Mouse (Mus musculus) Patski (cell line): ENCODE results near the gene Nmt1. TPM values are rescaled to one million over a fixed set of nuclear protein-coding genes. Genes with fewer than 3 reads are reported as not detected.

Experiments used
- ATAC-seq: fragments of 100-300 bp; one replicate; pipeline ENCODE4 v1.8.0; 2021
- CTCF ChIA-PET: fragments of 350-600 bp; sonication (Branson Sonifier 250); formaldehyde crosslinking; loops from one replicate; lab custom pipeline; 2022; ENCODE audit warnings: inconsistent platforms; lab: Charles Lee
- POLR2A ChIA-PET: fragments of 350-600 bp; sonication (Branson Sonifier 250); formaldehyde crosslinking; loops from one replicate; lab custom pipeline; 2022; ENCODE audit warnings: antibody characterized with exemption, inconsistent platforms; lab: Charles Lee
- DNase-seq: peaks from one replicate; pipeline ENCODE4 v3.0.0-alpha.2; 2011; ENCODE audit warnings: low read depth, low spot score
- H3K27me3 ChIP-seq: fragments of 371-371 bp; one replicate; pipeline ENCODE4 v1.5.1; 2021
- CTCF ChIP-seq: fragments of 100-300 bp; IDR thresholded peaks from one replicate; pipeline ENCODE4 v1.5.1; 2021
- in situ Hi-C: fragments of 300-500 bp; cut with MboI; formaldehyde crosslinking; loops from 3 replicates; pipeline ENCODE4 v1.11.1; 2018; ENCODE audit warnings: low pct_unique_long_range_greater_than_20kb, mixed read lengths
- polyA plus RNA-seq: library from polyadenylated mRNA; unstranded; gene quantifications from one replicate; pipeline ENCODE4 v1.2.3, GENCODE M21; 2021

Gene Nmt1
- polyA plus RNA-seq, 1 experiment from 2014 or later, result 87.5 TPM

- POLR2A ChIA-PET, result interaction anchor here (0.7 kb wide), 1 partner anchor 41 kb away, joined by 3 read pairs; the partner anchor contains the start of gene Dcakd
- H3K27me3 ChIP-seq, result no peaks in the 10 kb centered on the region
- in situ Hi-C loops, result no loop called here
- DNase-seq (no peak), ATAC-seq (no peak)
- no peak for TF ChIP-seq CTCF
- CTCF ChIA-PET, result interaction anchor here (1.1 kb wide), 1 partner anchor 33 kb away, joined by 3 read pairs; no protein-coding TSS in a partner anchor
These were observed 41.7 kb downstream of the Nmt1 start for GRCm38 (mm10) chr11:103069731-103070130.

GRCm38 (mm10) chr11:103070322-103070880 lies 42.4 kb downstream of the Nmt1 start:
- no peak for DNase-seq
- no peak for ATAC-seq
- in situ Hi-C loops, result no loop called here
- CTCF ChIA-PET, result no interaction called here
- POLR2A ChIA-PET, result no interaction called here
- no peaks in the 10 kb centered on the region for H3K27me3 ChIP-seq
- no peak for TF ChIP-seq CTCF

- H3K27me3 ChIP-seq, result no peaks in the 10 kb centered on the region
- ATAC-seq (no peak), DNase-seq (no peak)
- ChIA-PET CTCF (interaction anchor here (1.2 kb wide), 1 partner anchor 16 kb away, joined by 3 read pairs; no protein-coding TSS in a partner anchor), POLR2A (no interaction called here)
- no peak for TF ChIP-seq CTCF
- in situ Hi-C loops, result no loop called here
These were observed 45.7 kb downstream of the Nmt1 start for GRCm38 (mm10) chr11:103073671-103074070.

GRCm38 (mm10) chr11:103074121-103074650 lies 46.2 kb downstream of the Nmt1 start:
- ATAC-seq, result no peak
- CTCF ChIA-PET, result interaction anchor here (1.2 kb wide), 1 partner anchor 16 kb away, joined by 3 read pairs; no protein-coding TSS in a partner anchor
- POLR2A ChIA-PET, result no interaction called here

GRCm38 (mm10) chr11:103074796-103075323 lies 46.9 kb downstream of the Nmt1 start:
- DNase-seq (no peak), ATAC-seq (no peak)

More at GRCm38 (mm10) chr11:103074121-103074650, 46.2 kb downstream of the Nmt1 start:
- H3K27me3 ChIP-seq, result no peaks in the 10 kb centered on the region
- no peak for DNase-seq
- in situ Hi-C loops, result no loop called here
- no peak for TF ChIP-seq CTCF

GRCm38 (mm10) chr11:103076010-103076409 lies 48.0 kb downstream of the Nmt1 start:
- ATAC-seq, result no peak
- ChIA-PET CTCF (no interaction called here), POLR2A (no interaction called here)
- no peak for DNase-seq
- in situ Hi-C loops, result no loop called here
- no peak for TF ChIP-seq CTCF
- no peaks in the 10 kb centered on the region for H3K27me3 ChIP-seq

More at GRCm38 (mm10) chr11:103074796-103075323, 46.9 kb downstream of the Nmt1 start:
- in situ Hi-C loops, result no loop called here
- no peak for TF ChIP-seq CTCF
- ChIA-PET POLR2A (no interaction called here), CTCF (no interaction called here)
- H3K27me3 ChIP-seq, result no peaks in the 10 kb centered on the region

- ChIA-PET POLR2A (no interaction called here), CTCF (no interaction called here)
- no peak for ATAC-seq
- DNase-seq, result no peak
- no peak for TF ChIP-seq CTCF
- H3K27me3 ChIP-seq, result no peaks in the 10 kb centered on the region
- in situ Hi-C loops, result no loop called here
These were observed 48.6 kb downstream of the Nmt1 start for GRCm38 (mm10) chr11:103076581-103076980.

- ATAC-seq, result no peak
- no peaks in the 10 kb centered on the region for H3K27me3 ChIP-seq
- TF ChIP-seq CTCF, result no peak
- POLR2A ChIA-PET, result no interaction called here
- CTCF ChIA-PET, result interaction anchor here (2.0 kb wide), 1 partner anchor 25 kb away, joined by 6 read pairs; no protein-coding TSS in a partner anchor
- no peak for DNase-seq
- in situ Hi-C loops, result no loop called here
These were observed 50.1 kb downstream of the Nmt1 start for GRCm38 (mm10) chr11:103078131-103078530.

- no peaks in the 10 kb centered on the region for H3K27me3 ChIP-seq
- POLR2A ChIA-PET, result interaction anchor here (1.2 kb wide), 1 partner anchor 14 kb away, joined by 3 read pairs; no protein-coding TSS in a partner anchor
- in situ Hi-C loops, result no loop called here
These were observed 52.5 kb downstream of the Nmt1 start for GRCm38 (mm10) chr11:103080323-103081091.

GRCm38 (mm10) chr11:103081631-103082030 lies 53.6 kb downstream of the Nmt1 start:
- no peaks in the 10 kb centered on the region for H3K27me3 ChIP-seq
- no peak for TF ChIP-seq CTCF
- ATAC-seq, result no peak
- ChIA-PET POLR2A (no interaction called here), CTCF (no interaction called here)
- no peak for DNase-seq
- in situ Hi-C loops, result no loop called here

More at GRCm38 (mm10) chr11:103080323-103081091, 52.5 kb downstream of the Nmt1 start:
- DNase-seq (no peak), ATAC-seq (no peak)
- CTCF ChIA-PET, result no interaction called here
- no peak for TF ChIP-seq CTCF
